Mouse (Mus musculus) kidney, adult 8-10 months (tissue): ENCODE measurements around the gene Tmod3.
"Not testable (repeated sequence)": the region's sequence is repeated elsewhere in the genome, so short reads cannot be mapped to it uniquely, and the experiment has no call there.

ENCODE experiments used
- DNase-seq, 2 experiments: peaks; one replicate each; pipeline ENCODE4 v3.0.0; 2022

Gene Tmod3

DNA sequence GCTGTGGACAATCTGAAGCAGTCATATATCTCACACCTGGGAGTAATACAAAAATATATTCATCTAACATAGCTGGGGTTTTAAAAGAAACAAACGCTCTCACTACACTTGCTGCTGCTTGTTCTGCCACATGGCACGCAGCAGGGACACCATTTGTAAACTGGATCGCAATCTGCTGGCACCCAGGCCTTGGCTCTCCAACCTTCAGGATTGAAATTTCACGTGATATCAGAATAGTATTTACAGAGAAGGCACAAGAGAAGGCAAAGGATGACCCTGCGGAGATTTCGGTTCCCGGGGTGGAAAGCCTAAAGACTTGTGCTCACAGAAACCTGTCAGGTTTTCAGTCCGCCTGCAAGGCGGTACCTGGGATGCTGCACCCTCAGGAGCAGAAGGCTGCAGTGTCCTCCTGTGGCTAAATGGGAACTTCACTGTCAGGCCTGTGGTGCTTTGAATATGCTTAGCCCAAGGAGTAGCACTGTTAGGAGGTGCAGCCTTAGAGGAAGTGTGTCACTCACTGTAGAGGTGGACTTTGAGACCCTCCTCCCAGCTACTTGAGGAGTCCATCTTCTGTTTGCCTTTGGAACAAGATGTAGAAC is 65.0 kb downstream of the Tmod3 start:
- no peak for DNase-seq

DNA sequence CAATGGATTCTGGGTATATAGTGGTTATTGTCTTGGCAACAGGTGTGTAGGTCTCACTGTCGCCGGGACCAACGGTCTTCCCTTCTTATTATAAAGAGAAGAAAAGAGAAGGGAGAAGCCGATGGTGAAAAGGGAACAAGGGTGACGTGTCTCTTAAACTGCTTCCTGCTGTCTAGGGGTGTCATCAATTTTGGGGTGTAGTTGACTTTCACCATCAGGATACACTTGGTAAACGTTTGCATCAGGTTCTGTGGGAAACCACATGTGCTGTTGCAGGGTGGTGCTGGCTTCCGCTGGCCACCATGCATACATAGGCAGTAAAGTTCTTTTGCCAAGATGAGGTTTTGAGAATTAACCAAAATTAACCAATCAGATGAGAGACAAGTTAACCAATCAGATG is 71.2 kb downstream of the Tmod3 start:
- DNase-seq = not testable (repeated sequence)

DNA sequence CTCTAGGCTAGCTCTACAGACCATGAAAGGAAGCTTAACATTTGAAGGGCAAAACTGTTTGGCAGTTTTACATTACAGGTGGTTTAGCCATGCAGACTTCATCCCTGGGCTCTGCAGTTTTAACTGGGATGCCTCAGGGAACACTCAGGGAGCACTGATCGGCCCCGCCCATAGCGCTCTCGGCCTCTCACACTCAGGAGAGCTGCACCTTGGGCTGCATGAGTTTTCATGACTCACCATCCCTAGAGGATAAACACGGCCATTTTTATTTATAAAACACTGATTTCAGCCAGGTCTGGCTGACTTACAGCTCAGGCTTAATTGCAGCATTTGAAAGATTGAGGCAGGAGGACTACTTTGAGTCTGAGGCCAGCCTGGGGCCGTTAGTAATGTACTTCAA is 74.2 kb downstream of the Tmod3 start:
- no peak for DNase-seq

DNA sequence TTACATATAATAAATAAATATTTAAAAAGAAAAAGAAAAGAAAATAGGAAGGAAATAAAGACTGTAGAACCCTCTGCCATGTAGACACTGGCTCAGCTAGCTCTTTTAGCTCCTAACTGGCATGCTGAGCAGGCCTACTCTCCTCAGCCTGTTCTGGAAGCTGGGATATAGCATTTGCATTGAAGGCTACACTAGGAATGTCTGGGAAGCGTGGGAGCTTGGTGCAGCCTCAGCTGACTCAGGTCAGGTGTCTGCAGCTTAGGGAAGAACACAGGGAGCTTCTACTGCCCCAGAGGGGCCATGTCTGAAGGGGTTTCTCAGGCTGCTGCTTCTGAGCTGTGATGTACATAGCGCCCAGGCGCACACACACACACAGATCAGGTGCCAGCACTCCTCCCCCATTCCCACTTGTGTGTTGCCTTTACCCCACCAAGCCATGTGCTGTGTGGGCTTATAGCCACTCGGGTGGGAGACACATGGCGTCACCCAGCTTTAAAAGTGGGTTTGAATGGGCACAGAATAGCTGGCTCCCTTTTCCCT is 78.9 kb downstream of the Tmod3 start:
- DNase-seq = no peak

DNA sequence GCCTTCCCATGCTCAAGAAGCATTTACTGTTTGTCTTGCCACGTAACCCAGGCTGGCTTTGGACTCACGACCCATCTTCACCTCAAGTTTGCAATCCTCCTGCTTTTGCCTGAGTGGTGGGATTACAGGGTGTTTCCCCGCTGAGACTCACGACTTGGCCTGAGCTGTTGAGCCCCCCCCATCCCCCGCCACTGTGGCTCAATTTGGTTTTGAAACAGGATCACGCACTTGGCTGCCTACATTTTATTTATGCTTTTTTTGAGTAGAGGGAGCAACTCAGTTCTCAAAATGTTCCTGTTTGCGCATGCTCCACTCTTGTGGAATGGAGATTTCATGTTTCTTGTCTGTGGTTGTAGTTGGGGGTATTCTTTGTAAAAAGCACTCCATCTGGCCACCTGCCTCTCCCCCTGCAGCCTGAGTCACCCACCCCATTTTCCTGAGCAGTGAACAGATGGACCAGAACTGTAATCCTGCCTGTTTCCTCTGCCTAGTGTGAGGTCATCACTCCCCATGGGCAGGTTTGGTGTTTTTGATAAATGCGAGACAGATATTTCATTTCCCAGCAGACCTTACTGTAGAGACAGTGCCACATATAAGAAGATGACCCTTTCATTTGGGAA is 80.2 kb downstream of the Tmod3 start:
- no peak for DNase-seq

DNA sequence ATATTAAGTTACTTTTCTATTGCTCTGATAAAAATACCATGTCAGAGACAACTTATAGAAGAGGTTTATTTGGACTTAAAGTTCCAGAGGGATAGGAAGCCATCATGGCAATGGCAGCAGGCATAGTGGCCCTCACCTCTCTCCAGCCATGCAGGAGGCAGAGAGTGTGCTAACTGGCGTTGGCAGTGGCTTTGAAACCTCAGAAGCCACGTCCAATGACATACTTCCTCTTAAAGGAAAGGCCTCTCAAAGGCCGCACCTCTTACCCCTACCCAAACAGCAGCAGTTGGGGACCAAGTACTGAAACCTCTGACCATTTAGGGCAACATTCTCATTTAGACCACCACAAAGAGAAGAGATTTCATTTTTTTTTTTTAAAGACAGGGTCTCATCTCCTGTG is 82.2 kb downstream of the Tmod3 start:
- no peak for DNase-seq

DNA sequence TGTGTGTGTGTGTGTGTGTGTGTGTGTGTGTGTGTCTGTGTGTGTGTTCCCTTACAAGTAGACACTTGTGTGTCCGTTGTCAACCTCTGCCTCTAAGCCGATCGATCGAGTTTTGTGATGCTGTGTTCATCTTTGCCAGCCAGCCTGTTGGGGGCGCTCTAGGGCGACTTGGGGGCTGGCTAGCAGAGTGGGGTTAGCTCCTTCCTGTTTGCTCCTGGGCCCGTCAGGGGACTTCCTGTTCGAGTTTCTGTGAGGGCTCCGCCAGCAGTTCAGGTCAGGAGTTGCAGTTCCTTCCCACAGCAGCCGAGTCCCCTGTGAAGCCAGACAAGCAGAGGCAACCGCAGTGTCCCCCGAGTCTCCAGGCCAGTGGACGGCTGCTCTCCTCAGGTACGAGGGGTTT is 91.2 kb downstream of the Tmod3 start:
- DNase-seq = no peak

DNA sequence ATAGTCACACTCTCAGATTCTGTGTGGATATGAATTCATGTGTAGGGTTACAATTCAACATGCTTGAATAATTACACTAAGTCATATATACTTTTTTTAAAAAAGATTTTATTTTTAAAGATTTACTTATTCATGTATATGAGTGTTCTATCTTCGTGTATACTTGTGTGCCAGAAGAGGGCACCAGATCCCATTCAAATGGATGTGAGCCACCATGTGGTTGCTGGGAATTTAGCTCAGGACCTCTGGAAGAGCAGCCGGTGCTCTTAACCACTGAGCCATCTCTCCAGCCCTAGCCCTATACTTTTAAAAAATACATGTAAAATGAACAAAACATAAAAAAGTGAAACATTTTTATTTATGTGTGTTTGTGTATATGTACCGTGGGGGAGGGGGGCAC is 91.9 kb downstream of the Tmod3 start:
- no peak for DNase-seq

DNA sequence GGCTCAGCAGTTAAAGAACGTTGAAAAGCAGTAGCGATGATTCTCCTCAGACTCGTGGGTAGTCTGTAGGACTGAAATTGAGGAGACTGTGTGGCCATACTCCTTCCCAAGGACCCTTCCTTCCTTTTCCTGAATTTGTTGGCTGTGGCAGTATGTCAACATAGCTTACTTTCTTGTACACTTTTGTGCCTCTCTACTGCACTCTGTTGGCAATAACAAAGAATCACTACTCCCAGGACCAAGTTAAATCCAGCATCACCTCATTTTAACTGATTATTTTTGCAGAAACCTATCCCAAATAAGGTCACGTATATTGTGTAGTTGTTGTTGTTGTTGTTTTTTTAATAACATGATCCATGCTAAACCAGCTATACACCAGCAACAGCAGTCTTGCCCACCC is 92.8 kb downstream of the Tmod3 start:
- DNase-seq = no peak

DNA sequence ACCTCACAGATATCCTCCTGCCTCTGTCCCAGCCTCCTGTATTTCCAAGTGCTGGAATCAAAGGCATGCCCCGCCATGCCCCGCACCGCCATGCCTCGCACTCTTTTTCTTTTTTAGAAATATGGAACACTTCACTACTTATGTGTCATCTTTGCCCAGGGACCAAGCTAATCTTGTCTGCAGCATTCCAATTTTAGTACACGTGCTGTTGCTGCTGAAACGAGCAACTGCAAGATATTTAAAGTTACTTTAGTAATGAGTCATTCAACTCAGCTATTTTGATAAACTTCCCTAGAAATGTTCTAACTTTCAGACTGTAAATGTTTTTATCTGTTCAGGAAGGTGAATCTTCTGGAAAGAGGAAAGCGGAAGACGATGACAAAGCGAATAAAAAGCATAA is 93.6 kb downstream of the Tmod3 start:
- DNase-seq = no peak

DNA sequence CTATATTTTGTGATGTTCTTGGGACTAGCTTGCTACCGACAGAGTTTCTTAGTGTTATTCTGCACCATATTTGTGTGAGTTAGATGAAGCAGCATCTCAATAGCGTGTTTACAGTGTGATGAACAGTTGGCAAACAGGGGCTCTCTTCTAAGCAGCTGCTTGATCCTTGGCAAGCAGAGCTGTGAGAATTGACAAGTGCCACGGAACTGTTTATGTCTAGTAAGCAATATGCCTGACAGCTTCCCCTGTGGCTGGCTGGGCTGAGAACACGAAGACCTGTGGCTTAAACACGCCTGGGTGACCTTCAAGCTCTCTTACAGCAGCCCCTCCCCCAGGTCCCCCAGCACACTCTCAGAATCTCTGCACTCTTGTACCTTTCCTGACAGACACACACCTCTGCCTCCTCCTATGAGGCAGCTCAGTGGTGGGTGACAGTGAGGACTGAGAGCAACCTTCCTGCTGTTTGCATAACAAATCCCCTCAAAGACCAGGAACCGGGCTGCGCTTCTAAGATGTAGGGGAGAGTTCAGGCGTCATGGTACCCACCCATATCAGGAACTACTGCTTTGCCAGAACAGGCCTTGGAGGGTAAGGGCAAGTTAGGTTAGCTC is 96.3 kb downstream of the Tmod3 start:
- no peak for DNase-seq

DNA sequence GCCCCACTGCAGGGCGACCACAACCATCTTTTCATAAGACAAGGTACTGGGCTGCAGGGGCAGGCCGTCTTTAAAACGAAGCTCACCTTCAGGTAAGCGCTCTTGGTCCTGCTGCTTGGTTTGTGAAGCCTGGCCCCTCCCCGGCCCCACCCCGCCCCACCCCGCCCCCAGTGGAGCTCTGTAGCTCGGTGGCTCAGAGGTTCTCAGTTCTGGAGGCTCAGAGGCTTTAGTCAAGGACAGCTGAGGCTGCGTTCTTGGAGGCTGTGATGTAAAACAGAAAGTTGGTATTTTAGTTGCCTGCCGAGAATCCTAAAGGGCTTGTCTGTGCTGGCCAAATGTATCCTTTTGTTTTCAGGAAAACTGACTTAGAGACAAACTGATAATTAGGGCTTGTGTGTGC is 103.8 kb downstream of the Tmod3 start:
- no peak for DNase-seq

DNA sequence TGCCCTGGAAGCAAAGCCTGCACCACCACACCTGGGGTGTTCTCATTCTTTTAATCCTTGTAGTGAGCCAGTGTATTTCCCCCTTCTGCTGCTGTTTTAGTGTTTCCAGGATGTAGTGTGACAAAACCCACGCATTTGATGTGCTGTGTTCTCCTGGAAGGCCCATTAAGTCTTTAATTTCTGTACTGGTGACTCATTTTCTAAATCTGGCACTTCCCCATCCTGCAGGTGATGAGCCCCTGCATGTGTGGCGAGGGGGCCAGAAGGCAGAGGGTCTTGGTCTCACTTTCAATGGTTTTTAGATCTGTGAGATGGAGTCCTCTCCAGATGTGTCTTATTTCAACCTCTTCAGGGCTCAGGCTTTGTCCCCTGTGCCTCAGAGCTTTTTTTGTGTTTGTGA is 105.5 kb downstream of the Tmod3 start:
- DNase-seq = no peak

DNA sequence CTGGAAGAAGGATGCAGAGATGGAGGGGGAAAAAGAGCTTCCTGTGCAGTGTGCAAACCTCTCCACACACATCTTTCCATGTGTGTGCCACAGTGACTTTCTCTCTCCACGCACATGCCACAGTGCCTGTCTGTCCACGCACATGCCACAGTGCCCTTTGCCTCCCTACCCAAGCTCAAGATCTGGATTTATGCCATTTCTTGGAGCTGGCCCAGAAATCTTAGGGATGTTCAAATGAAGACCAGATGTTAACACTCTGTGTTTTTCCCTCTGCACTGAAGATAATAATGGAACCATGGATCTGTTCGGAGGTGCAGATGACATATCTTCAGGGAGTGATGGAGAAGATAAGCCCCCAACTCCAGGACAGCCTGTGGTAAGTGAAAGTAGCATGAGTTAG is 111.4 kb downstream of the Tmod3 start:
- DNase-seq = no peak
